Mouse (Mus musculus) megakaryocyte, embryonic 14.5 days (primary cell): ENCODE measurements at regions not wholly inside any gene's neighbourhood (a gene's known extent, or its start where the extent isn't known, plus 50 kb on each side); places are given as distances from the start of the nearest gene placed in this dataset.

Source experiments
- FLI1 ChIP-seq: IDR thresholded peaks from 2 replicates; pipeline ENCODE4 v1.6.1; 2012; ENCODE audit warnings: low read length, inconsistent platforms, mixed read lengths
- GATA1 ChIP-seq: IDR thresholded peaks from 3 replicates; pipeline ENCODE4 v1.6.1; 2012; ENCODE audit warnings: mixed read lengths, low read length, inconsistent platforms, borderline replicate concordance

DNA sequence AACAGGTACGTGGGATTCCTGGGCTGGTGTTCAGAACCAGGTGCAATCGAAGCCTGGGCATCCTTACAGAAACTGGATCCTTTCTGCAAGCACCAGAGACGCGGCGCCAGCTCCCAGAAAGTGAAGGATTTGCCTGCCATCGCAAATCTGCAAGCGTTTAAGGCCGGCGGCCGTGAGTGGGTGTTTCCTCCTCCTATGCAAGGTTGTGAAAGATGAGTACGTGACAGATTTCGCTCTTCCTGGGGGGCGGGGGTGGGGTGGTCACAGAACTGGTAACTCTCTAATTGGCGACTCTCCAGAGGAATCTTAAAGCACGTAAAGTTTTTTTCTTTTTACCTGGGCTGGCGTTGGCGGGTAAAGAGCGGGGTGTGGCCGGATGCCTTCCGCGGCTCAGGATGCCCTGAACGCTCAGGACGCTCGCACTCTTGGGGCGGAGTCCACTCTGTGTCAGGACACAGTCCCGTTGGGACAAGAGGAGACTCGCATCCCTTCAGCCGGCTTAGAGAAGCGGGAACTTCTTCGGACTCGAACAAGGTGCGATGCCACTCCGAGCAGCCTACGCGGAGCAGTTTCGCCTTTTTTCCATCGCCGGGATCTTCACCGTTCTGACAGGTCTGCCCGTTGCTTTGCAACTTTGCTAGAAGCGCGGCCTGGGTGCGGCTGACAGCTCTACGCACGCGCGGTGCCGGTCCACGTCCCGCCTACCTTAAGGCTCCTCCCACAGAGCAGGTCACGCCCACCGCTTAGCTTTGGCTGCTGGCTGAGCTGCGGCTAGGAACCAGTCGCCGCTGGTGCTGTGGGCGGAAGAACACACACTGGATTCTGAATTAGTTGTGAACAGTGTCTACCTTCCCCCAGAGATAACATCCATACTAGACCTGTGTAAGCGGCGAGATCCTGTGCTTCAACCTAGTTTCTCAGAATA is 141.4 kb upstream of the Ccdc54 start:
- TF ChIP-seq FLI1 (no peak), GATA1 (no peak)
